ENCODE assay signal across 9 mouse cellular contexts in the genomic region with DNA sequence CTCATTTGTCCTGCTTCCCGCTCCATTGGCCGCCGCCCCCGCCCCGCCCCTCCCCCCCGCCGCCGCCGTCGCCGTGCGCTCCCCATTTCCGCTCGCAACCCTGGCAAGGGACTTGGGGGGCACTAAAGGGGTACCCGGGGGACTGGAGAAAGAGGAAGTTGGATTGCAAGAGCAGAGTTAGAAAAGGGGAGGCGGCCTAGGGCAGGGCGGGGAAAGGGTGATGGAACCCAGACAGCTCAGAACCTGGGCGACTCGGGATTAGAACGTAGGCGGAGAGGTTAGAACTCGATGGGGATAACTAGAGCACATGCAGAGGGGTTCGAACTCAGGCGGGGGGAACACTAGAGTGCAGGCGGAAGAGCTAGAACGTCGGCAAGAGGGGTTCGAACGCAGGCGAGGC. TPM values are rescaled to one million over a fixed set of nuclear protein-coding genes. Genes with fewer than 3 reads are reported as not detected.
DNase-seq lines count a peak whose midpoint lies in the region; ATAC-seq and TF ChIP-seq lines count a peak whose summit lies in the region.
"Had no signal": no experiment of that assay in that cellular context is flagged by ENCODE, and none has a peak within 500 bp of the region (broad histone marks: within the 10 kb centered on the region; RNA-seq: fewer than 3 reads in every experiment).

No protein-coding gene starts in this region.

- ATAC-seq in heart, embryonic 13.5 days (ENCODE audit: extremely low read depth, insufficient number of reproducible peaks, low FRiP score, low TSS enrichment) = no peak
- ATAC-seq in hindbrain, embryonic 15.5 days (ENCODE audit: low FRiP score, low read depth) = no peak
- ATAC-seq in megakaryocyte progenitor cell, adult 5-6 weeks (replicated peaks; ENCODE audit: poor library complexity) = peak; percentile 85

- H3K27ac ChIP-seq in heart, embryonic 13.5 days (replicated peaks) = no peak overlapping the region
- no peak overlapping the region for H3K27ac ChIP-seq in bone marrow, adult 2 months (ENCODE audit: control insufficient read depth, insufficient read depth, low read depth, low read length, poor library complexity)
- no peak overlapping the region for H3K27ac ChIP-seq in hindbrain, embryonic 15.5 days (replicated peaks)
- H3K27ac ChIP-seq: macrophage had no signal

- no peak for TF ChIP-seq CTCF in bone marrow, adult 2 months (IDR thresholded peaks at IDR 0.05; ENCODE audit: control insufficient read depth, insufficient read depth, low read length)

- H3K9ac ChIP-seq in heart, embryonic 13.5 days = peak overlapping the region; percentile 70
- 0 out of 2 replicates have a peak overlapping the region, but pooled peaks have one; percentile 25 for H3K9ac ChIP-seq in hindbrain, embryonic 15.5 days

- H3K4me3 ChIP-seq in heart, embryonic 13.5 days = peak overlapping the region; percentile 49
- H3K4me3 ChIP-seq in bone marrow, adult 2 months (replicated peaks; ENCODE audit: control insufficient read depth, low read depth, low read length) = peak overlapping the region; percentile 31
- H3K4me3 ChIP-seq in hindbrain, embryonic 15.5 days = peak overlapping the region; percentile 32

- H3K27me3 ChIP-seq in heart, embryonic 13.5 days (replicated peaks) = peaks cover 86% of the 10 kb centered on the region
- peaks cover 60% of the 10 kb centered on the region for H3K27me3 ChIP-seq in hindbrain, embryonic 15.5 days

- no peaks in the 10 kb centered on the region for H3K9me3 ChIP-seq in heart, embryonic 13.5 days
- no peaks in the 10 kb centered on the region for H3K9me3 ChIP-seq in hindbrain, embryonic 15.5 days

- H3K36me3 ChIP-seq in heart, embryonic 13.5 days = no peaks in the 10 kb centered on the region
- H3K36me3 ChIP-seq in hindbrain, embryonic 15.5 days = no peaks in the 10 kb centered on the region

- TF ChIP-seq POLR2A in bone marrow, adult 2 months (IDR thresholded peaks at IDR 0.05; ENCODE audit: borderline replicate concordance, control insufficient read depth, low read depth, low read length) = no peak

- peak overlapping the region; percentile 70 for H3K4me2 ChIP-seq in heart, embryonic 13.5 days
- H3K4me2 ChIP-seq in hindbrain, embryonic 15.5 days = peak overlapping the region; percentile 59

- peaks cover 9% of the 10 kb centered on the region for H3K4me1 ChIP-seq in heart, embryonic 13.5 days
- no peaks in the 10 kb centered on the region for H3K4me1 ChIP-seq in bone marrow, adult 2 months (ENCODE audit: control insufficient read depth, insufficient read depth, low read length)
- H3K4me1 ChIP-seq in hindbrain, embryonic 15.5 days (replicated peaks) = peaks cover 39% of the 10 kb centered on the region

- 2% methylated on average over 26 of the region's 30 CpGs for WGBS in heart, embryonic 13.5 days
- WGBS in bone marrow, adult 2 months = 2% methylated on average over 30 of the region's 30 CpGs
- WGBS in hindbrain, embryonic 15.5 days = 2% methylated on average over 29 of the region's 30 CpGs

- DNase-seq in heart, adult 8-10 months (ENCODE audit: low spot score) = no peak
- DNase-seq in thymus, postnatal 10 days (ENCODE audit: low spot score in 2 of 2) = peak; percentile 69
- DNase-seq in right cerebral cortex, postnatal 36 days (ENCODE audit: low spot score in 2 of 2) = no peak
- no peak for DNase-seq in right cerebral cortex, postnatal 25 days

RNA-seq across cellular contexts. Expression of a gene that starts 10.2 kb away (rescaled TPM):
- not detected in 2 replicates for polyA plus RNA-seq in heart, embryonic 13.5 days (2015; fragmentation: Nextera tagmentation; extraction: Ambion mirVana)
- not detected for total RNA-seq in heart, adult 8-10 months (2022)
- not detected in 2 replicates for polyA plus RNA-seq in bone marrow, adult 2 months (2011; ENCODE audit: insufficient read depth, insufficient read length, low replicate concordance, missing spikeins)
- 5.2 and 5.4 TPM in 2 replicates for polyA plus RNA-seq in hindbrain, embryonic 15.5 days (2015; fragmentation: Nextera tagmentation; extraction: Ambion mirVana)
- not detected in 2 replicates for total RNA-seq in megakaryocyte progenitor cell, adult 5-6 weeks (2015)
- total RNA-seq in megakaryocyte progenitor cell, adult 5-6 weeks (2017) = not detected in 2 replicates
- polyA plus RNA-seq: macrophage had no signal

RNA-seq across cellular contexts. Expression of a gene that starts 18.1 kb away (rescaled TPM):
- 185 and 197 TPM in 2 replicates for polyA plus RNA-seq in heart, embryonic 13.5 days (2015; fragmentation: Nextera tagmentation; extraction: Ambion mirVana)
- 100 to 1,000 TPM; 297 to 375 (median 324) TPM for total RNA-seq in heart, adult 8-10 months (2022)
- 31.0 and 76.4 TPM in 2 replicates for polyA plus RNA-seq in bone marrow, adult 2 months (2011; ENCODE audit: insufficient read depth, insufficient read length, low replicate concordance, missing spikeins)
- polyA plus RNA-seq in hindbrain, embryonic 15.5 days (2015; fragmentation: Nextera tagmentation; extraction: Ambion mirVana) = 302 and 308 TPM in 2 replicates
- 95.6 and 117 TPM in 2 replicates for total RNA-seq in megakaryocyte progenitor cell, adult 5-6 weeks (2015)
- 89.2 and 101 TPM in 2 replicates for total RNA-seq in megakaryocyte progenitor cell, adult 5-6 weeks (2017)

RNA-seq across cellular contexts. Expression of a gene that starts 51.3 kb away (rescaled TPM):
- polyA plus RNA-seq in heart, embryonic 13.5 days (2015; fragmentation: Nextera tagmentation; extraction: Ambion mirVana) = 1.4 and 1.6 TPM in 2 replicates
- total RNA-seq in heart, adult 8-10 months (2022) = 1 to 10 TPM in 2 of 4 experiments, under 1 TPM in 2; 0.60 to 3.3 (median 1.3) TPM
- 6.1 and 13.9 TPM in 2 replicates for polyA plus RNA-seq in bone marrow, adult 2 months (2011; ENCODE audit: insufficient read depth, insufficient read length, low replicate concordance, missing spikeins)
- 487 and 576 TPM in 2 replicates for polyA plus RNA-seq in hindbrain, embryonic 15.5 days (2015; fragmentation: Nextera tagmentation; extraction: Ambion mirVana)
- total RNA-seq in megakaryocyte progenitor cell, adult 5-6 weeks (2015) = 24.4 and 35.2 TPM in 2 replicates
- total RNA-seq in megakaryocyte progenitor cell, adult 5-6 weeks (2017) = 18.4 and 28.5 TPM in 2 replicates

RNA-seq across cellular contexts. Expression of a gene that starts 51.7 kb away (rescaled TPM):
- polyA plus RNA-seq in heart, embryonic 13.5 days (2015; fragmentation: Nextera tagmentation; extraction: Ambion mirVana) = 59.0 and 64.0 TPM in 2 replicates
- total RNA-seq in heart, adult 8-10 months (2022) = 10 to 100 TPM; 31.8 to 45.5 (median 43.8) TPM
- 178 and 354 TPM in 2 replicates for polyA plus RNA-seq in bone marrow, adult 2 months (2011; ENCODE audit: insufficient read depth, insufficient read length, low replicate concordance, missing spikeins)
- polyA plus RNA-seq in hindbrain, embryonic 15.5 days (2015; fragmentation: Nextera tagmentation; extraction: Ambion mirVana) = 64.6 and 73.5 TPM in 2 replicates
- 58.2 and 67.9 TPM in 2 replicates for total RNA-seq in megakaryocyte progenitor cell, adult 5-6 weeks (2015)
- 36.6 and 46.2 TPM in 2 replicates for total RNA-seq in megakaryocyte progenitor cell, adult 5-6 weeks (2017)

RNA-seq across cellular contexts. Expression of a gene that starts 57.3 kb away (rescaled TPM):
- polyA plus RNA-seq in heart, embryonic 13.5 days (2015; fragmentation: Nextera tagmentation; extraction: Ambion mirVana) = 0.25 and 0.39 TPM in 2 replicates
- 1 to 10 TPM in 1 of 4 experiments, under 1 TPM in 3; 0.35 to 2.1 (median 0.66) TPM for total RNA-seq in heart, adult 8-10 months (2022)
- polyA plus RNA-seq in bone marrow, adult 2 months (2011; ENCODE audit: insufficient read depth, insufficient read length, low replicate concordance, missing spikeins) = 82.1 and 126 TPM in 2 replicates
- polyA plus RNA-seq in hindbrain, embryonic 15.5 days (2015; fragmentation: Nextera tagmentation; extraction: Ambion mirVana) = 0.17 and 0.46 TPM in 2 replicates
- 0.34 and 0.35 TPM in 2 replicates for total RNA-seq in megakaryocyte progenitor cell, adult 5-6 weeks (2015)
- 0.08 and 0.78 TPM in 2 replicates for total RNA-seq in megakaryocyte progenitor cell, adult 5-6 weeks (2017)

Comparison
In these comparisons a context has a peak if more than half of its experiments do, and no peak if none do; other contexts are left out.
1. DNase-seq: peak in thymus, postnatal 10 days (2 of 2); none in heart, adult 8-10 months (single experiment), right cerebral cortex, postnatal 36 days (0 of 2) and right cerebral cortex, postnatal 25 days (single experiment).
2. RNA of a gene that starts 51.3 kb away (polyA plus RNA-seq): 487 to 576 TPM in hindbrain, embryonic 15.5 days; 6.1 to 13.9 TPM in bone marrow, adult 2 months and 1.4 to 1.6 TPM in heart, embryonic 13.5 days; every median in the first group is over 10 times any median in the second.
3. Peak in every context shown above with its lines, with median percentiles within 50 percentile points of each other: H3K4me3 ChIP-seq.